Mouse (Mus musculus) thymus, postnatal 25 days (tissue): Measurements from ENCODE around the gene Gm49388.

Source experiments
- DNase-seq: peaks from one replicate; pipeline ENCODE4 v3.0.0; 2022

The Gm49388 gene

DNA sequence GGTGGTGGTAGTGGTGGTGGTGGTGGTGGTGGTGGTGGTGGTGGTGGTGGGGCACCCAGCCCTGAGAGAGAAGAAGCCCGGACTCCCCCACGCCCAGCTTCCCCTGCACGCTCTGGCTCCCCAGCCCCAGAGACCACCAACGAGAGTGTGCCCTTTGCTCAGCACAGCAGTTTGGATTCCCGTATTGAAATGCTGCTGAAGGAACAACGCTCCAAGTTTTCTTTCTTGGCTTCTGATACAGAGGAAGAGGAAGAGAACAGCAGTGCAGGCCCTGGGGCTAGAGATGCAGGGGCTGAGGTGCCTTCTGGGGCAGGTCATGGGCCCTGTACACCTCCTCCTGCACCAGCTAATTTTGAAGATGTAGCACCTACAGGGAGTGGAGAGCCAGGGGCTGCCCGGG lies at the start of gene Gm49388:
TSS of gene Gm49388 (plus strand) at position 301 of the 400 bp plus-strand sequence.
- DNase-seq = no peak

DNA sequence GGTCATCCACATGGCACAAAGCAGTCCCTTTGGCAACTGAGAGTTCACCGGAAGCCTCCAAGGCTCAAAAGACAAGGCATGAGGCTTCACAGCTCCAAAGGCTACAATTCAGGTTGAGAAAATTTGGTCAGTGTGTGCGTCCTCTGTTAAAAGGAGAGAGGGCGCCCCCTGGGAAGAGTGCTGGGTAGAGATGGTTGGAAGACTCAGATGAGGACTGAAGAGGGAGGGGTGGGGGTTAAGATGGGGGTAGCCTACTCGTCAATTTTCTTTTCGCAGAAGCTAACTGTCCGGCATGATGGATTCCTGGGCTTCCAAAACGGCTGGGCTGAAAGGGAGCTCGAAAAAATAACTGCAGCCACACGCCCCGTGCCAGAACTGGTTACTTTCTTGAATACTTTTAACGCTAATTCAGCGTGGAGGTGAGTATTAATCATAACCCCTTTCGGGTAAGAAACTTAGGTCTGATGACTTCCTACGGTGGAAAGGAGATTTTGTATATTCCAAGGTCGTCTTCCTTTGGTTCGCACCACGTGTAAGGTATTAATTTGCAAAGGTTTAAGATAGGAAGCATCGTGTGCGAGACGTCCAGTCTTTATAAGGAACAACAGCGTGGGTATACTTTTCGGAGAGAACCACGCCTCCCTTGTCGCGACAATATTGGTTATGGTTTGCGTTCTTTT lies 40.9 kb upstream of the Gm49388 start, which contains the start of gene Fbxl19:
TSS of gene Fbxl19 (plus strand) at position 178 of the 680 bp plus-strand sequence.
- peak; percentile 74 for DNase-seq

DNA sequence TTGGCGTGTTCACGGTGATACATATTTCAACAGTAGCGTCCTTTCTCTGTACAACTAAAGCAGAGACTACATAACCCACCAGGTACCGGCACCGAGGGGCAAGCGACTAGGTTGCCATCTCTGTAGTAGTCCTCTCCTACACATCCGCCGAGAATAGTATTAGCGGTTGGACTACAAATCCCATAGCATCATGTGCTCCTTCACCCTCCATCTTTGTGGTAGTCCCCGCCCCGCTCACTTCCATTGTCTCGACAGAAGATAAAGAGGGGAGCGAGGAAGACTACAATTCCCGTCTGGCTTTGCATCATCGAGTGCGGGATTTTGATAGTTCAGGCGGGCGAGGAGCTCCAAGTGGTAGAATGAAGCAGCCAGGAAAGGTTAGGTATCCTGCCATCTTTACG lies 40.2 kb upstream of the Gm49388 start:
- peak; percentile 88 for DNase-seq

- peak; percentile 75 for DNase-seq
These were observed 39.5 kb upstream of the Gm49388 start for GRCm38 (mm10) chr7:127745652-127746493.

DNA sequence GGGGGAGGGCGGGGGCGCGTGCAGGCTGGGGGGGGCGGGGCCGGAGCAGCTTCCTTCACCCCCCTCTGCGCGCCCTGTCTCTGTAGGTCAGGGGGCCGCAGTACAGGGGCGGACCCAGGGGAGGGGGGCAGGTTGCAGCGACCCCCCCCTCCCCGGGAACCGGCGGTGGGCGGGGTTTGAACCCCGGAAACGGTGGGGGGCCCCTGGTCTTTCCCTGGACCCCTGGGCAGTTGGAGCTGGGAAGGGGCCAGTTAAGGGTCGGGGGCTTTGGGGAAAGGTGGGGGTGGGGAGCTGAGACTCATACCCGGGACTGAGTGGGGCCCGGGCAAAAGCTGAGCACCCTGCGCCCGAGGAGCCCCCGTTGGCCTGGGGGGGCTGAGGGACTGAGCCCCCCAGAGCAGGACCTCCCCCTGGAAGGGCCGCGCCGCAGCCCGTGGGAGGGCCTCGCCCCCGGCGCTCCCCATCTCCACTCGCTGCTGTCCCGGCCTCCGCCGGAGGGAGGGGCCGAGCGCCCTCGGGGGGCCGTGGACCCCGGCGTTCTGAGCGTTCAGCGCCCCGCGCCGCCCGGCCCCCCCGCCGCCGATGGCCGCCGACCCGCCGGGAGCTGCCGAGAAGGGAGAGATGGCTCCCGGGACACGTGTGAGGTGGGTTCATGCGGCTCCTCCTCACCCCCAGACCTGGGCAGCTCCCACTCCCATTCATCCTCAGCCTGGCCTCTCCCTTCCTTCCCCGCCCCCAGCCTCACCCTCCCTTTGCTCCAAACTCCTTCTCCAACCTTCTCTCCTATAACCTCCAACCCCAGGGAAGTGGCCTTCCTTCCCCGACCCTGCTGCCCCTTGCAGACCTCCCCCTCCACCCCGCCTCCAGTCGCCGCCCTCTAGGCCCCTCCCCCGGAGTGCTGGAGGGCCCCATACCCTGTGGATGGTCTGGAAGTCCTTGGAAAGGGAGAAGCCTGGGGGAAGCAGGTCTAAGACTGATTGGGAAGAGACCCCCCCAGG lies 38.6 kb upstream of the Gm49388 start:
- DNase-seq = peak; percentile 40

DNA sequence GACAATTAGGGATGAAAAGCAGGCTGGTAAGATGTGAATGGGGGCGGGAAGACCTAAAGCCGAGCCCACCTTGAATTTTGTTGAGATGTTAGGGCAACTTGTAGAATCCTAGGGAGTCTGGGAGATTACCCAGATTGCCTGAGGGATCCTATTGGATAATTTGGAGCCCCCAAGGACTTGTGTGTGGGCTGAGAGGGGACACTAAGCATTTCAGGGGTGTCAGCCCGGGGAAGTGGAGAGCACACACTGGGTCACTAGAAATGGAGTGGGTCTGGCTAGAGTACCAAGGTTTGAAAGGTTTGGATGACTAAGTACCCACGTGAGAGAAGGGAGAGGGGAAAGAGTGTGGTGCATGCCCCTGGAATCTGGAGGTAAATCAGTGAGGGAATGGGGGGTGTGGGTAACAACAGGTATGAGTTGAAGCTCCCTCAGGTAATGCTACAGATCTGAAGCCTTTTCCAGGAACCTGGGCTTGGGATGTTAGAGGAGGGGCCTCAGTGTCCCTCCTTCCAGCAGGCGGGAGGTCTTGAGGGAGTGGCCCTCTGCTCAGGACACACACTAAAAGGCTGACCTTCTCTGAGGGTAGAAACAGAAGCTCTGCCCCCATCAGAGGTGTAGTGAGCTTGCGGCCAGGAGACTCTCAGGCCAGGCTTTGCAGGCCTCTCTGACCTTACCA lies 37.7 kb upstream of the Gm49388 start:
- DNase-seq = no peak

- no peak for DNase-seq
These were observed 37.2 kb upstream of the Gm49388 start for GRCm38 (mm10) chr7:127748235-127748560.

DNA sequence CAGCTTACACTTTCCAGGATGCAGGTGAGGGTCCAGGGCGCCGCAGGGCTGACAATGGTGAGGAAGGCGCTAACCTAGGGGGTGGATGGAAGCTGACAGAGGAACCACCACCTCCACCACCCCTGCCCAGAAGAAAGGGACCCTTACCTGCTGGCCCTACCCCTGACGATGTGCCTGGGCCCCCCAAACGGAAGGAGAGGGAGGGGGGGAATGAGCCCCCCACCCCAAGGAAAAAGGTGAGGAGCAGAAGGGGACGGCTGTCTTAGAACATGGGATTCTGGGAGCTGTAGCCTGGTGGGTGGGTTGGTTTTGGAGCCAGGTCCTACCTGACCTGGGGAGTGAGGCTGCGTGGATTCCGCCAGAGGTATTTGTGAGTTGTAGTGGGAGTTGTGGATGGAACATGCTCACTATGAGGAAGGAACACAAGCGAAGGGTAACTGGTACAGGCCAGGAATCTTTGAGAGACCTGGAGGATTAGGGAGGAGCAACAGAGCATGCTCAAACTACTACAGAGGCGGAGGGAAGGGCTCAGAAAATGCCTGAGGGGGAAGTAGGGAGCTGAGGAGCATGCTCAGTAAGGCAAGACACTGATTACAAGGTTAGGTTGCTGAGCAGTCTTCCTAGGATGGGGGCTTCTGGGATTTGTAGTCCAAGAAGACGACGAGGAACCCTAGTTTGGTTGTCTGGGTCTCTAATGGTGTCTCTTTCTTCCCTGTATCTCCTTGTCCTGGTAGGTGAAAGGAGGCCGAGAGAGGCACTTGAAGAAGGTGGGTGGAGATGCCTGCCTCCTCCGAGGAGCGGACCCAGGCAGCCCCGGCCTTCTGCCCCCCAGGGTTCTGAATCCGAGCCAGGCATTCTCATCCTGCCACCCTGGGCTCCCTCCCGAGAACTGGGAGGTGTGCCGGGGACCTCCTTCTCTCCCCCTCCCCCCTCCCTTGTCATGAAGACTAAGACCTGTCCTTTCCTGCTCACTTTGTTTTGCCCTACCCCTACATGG lies 35.0 kb upstream of the Gm49388 start:
- no peak for DNase-seq

- DNase-seq = no peak
These were observed 33.8 kb upstream of the Gm49388 start for GRCm38 (mm10) chr7:127751619-127752018.

DNA sequence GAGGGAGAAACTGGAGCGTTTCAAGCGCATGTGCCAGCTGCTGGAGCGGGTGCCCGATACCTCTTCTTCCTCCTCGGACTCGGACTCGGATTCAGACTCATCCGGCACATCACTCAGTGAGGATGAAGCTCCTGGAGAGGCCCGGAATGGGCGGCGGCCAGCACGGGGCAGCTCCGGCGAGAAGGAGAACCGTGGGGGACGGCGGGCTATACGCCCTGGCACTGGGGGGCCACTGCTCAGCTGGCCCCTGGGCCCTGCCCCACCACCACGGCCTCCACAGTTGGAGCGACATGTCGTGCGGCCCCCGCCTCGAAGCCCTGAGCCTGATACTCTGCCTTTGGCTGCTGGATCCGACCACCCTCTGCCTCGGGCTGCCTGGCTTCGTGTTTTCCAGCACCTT lies 33.3 kb upstream of the Gm49388 start:
- DNase-seq = no peak

GRCm38 (mm10) chr7:127753158-127753557 lies 32.2 kb upstream of the Gm49388 start:
- no peak for DNase-seq

GRCm38 (mm10) chr7:127753741-127754140 lies 31.7 kb upstream of the Gm49388 start:
- DNase-seq = no peak

DNA sequence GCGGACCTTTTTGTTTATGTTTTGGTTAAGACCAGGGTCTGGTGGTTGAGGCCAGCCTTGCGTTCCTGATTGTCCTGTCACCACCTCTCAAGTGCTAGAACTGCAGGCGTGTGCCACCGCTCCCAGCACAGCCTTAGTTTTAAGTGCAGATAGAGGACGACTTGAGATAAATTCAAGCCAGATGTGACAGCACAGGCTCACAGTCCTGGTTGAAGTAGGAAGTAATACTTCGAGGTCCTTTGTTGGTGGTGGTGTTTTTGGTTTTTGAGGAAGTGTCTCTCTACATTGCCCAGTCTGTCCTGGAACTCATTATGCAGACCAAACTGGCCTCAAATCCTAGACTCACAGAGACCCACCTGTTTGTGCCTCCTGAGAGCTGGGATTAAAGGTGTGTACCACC lies 25.7 kb upstream of the Gm49388 start:
- no peak for DNase-seq

DNA sequence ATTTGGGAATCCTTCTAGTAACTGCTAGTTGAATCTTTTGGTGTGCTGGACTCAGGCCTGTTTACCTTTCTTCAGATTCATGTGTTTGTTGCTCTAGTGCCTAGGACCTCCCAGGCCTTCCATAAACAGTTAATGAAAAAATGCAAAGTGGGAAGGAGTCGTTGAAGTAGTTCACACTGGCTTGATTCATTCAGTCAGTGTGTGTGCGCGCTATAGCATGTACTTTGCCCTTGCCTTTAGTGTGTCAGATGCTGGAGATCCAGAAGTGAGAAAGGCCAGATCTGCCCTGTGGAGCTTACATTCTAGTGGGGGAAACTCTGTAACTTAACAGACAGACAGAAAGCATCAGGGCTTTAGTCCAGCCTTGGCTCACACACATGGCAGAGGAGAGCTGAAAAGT lies 24.9 kb upstream of the Gm49388 start:
- DNase-seq = no peak

- DNase-seq = peak; percentile 57
These were observed 24.4 kb upstream of the Gm49388 start for GRCm38 (mm10) chr7:127761026-127761425.

DNA sequence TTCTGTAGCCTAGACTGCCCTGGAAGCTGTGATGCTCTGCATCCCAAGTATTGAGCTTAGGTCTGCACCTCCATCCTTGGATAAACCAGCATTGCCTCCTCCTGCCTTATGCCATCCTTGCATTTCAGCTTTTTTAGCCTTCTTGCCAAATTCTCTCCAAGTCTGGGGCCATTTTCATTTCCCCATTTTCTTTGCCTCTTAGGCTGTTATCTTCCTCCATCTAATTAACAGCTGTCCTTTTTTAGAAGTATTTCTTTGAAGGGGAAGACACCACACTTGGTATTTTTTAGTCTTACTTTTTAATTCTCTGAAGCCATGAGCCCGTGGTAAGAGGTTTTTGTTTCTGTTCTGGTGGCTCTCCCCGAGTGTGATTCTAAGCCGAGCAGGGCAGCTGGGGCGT lies 21.8 kb upstream of the Gm49388 start:
- no peak for DNase-seq

DNA sequence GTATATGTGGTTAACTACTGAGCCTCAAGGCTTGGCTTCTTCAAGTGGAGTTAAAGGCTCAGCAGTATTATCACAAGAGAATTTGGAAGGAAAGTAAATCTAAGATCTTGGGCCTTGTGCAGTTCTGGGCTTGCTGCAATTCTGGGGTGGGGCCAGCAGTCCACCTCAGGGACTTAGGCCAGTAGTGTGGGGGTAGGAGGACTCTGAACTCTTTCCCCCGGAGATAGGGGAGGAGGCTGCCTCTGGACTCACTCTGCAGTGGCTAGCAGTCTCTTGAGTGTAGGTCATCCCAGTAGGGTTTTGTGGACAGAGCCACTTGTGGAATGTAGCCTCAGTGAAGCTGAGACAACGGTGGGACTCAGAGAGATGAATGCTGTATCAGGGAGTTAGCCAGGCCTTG lies 19.7 kb upstream of the Gm49388 start:
- DNase-seq = no peak

- no peak for DNase-seq
These were observed 18.4 kb upstream of the Gm49388 start for GRCm38 (mm10) chr7:127766851-127767609.

DNA sequence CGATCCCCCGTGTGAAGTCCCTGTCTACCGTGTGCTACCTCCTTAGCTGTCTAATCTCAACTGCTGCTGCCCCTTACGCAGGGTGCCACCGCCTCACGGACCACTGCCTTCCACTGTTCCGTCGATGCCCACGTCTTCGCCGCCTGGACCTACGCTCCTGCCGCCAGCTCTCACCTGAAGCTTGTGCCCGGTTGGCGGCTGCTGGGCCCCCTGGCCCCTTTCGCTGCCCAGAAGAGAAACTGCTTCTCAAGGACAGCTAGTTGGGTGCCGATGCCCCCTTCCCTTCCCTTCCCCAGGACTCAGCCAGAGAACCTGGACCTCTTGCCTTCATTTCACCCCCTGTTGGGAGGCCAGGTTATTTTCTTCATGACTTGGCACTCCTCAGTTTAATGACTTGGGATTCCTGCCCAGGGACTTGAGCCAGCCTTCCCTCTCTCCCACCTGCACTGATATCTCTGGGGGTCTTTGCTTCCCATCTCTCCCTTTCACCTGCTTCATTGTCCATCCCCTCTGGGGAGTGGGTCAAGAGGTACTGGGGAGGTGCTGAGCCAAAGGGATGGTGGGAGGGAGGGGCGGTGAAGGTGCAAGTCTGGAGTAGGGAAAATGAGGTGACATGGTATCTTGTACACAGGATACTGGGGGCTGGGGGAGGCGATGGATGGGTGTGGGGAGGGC lies 17.6 kb upstream of the Gm49388 start:
- DNase-seq = no peak
